Mouse (Mus musculus) ZHBTc4 (cell line): Measurements from ENCODE around the gene Abcd4.
A peak's percentile ranks its signal among the peaks of the same experiment; 100 is the strongest.

Source experiments
- DNase-seq: peaks from one replicate; pipeline ENCODE4 v3.0.0-alpha.2; 2011; ENCODE audit warnings: low read depth, low spot score

Abcd4 gene

DNA sequence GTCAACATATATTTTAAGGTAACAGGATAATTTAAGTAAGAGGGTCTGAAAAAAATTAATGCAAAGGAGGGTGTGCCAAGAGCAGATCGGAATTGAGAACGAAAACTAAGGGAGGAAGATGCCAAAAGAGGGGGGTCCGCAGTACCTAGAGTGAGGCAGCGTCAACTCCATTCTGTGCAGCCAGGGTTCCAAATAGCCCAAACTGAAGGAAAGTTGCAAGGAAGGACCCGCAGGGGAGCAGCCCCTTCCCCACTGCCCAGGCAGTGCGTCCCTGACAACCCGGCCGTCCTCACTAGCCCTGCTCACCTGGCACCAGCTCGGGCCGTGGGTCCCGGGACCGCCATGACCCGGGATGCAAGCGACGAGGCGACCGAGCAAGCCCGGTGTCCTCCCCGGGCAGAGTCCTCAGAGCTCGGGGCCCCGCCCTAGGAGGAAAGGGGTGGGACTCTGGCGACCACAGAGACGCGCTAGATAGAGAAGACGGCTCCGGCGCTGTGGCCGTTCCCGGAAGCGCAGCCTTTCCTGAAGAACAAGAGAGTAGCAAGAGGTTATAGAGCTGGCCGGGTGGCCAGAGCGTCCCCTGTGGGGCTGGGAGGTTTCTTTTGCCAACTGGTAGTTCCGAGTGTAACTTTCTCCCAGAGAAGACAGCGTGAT is at the start of gene Abcd4:
Gene Abcd4 (minus strand): TSS at position 437 of the 654 bp plus-strand sequence.
- DNase-seq = peak; percentile 97

DNA sequence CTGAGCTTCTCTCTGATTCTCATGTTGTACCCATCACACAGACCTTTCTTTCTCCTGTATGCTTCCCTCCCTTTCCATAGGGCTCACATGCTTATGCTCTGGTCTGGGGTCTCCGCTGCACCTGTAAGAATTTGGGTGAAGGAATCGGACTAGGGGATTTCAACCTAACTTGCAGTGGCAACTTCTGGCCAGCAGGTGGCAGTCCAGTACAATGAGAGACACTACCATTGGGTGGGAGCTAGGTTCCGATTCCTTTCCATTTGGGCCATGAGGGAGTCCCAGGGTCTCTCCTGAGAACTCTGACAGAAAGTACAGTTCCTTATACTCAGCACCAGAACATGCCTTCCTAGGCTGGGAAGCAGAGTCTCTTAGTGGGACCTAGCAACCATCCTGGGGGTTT is 36.7 kb upstream of the Abcd4 start:
- peak; percentile 67 for DNase-seq

DNA sequence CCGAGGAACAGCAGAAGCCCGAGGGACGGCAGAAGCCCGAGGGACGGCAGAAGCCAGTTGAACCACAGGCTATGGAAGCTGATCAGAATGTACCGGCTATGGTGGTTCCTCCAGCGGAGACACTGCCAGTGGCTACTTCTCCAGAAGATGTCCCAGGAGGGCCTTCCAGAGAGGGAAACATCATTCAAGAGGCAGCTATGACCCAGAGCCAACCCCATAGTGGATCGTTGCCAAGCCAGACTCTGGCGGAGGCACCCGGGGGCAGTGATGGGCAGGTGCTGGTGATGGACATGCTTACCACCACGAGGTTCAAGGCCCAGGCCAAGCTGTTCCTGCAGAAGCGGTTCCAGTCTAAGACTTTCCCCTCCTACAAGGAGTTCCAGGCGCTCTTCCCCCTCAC is 33.0 kb upstream of the Abcd4 start:
- DNase-seq = no peak

DNA sequence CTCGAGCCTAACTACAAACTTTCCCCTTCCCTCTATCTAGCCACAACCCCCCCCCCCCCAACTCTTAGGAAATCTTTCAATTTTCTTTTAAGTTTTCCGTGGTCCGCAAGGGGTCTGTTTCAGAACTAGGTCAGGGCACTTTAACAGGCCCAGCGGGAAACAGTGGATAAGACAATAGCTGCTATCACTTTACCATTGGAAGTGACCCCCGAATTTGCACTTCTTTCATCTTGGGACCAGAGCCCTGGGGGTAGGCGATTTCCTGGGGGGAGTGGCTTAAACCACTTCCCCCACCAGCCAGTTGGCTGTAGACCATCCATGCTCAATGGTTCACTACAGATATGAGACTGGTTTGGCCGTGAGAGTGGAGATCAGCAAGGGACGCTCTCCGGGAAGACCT is 23.4 kb upstream of the Abcd4 start, which contains the start of gene Vrtn:
Gene Vrtn (plus strand): TSS at position 366 of the 400 bp plus-strand sequence.
- peak; percentile 38 for DNase-seq

DNA sequence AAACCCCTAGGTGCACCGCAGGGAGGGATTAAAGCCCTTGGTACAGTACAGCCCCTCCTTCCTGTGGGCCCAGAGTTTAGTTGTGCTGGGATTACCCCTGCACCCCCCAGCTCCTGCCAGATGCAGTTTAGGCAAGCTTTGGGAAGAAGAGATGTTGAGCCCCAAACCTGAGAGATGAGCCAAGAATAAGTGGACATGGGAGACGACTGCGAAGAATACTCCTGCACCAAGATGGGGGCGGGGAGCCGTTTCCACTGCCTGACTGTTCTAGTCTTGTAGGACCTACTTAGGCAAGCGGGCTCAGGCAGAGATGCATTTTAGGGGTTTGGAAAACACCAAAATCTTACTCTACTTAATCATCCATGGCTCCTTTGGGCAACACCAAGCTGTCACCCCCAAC is 23.0 kb upstream of the Abcd4 start:
- DNase-seq = peak; percentile 25

DNA sequence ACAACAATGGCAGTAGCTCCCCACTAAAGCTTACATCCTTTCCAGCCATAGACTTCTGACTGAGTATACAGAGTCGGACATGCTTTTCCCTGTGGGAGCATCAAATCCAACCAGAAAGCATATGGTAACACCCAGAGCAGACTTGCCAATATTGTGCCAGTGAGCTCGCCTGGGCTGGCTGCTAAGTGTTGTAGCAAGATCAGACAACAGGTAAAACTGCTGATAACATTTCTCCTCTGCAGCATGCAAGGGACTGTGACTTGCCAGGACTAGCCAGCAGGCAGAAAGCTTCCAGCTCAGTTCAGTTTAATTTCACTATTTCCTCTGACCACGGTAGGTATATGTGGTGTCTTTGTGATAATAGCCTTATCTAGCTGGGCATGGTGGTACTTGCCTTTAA is 14.7 kb upstream of the Abcd4 start:
- DNase-seq = no peak

DNA sequence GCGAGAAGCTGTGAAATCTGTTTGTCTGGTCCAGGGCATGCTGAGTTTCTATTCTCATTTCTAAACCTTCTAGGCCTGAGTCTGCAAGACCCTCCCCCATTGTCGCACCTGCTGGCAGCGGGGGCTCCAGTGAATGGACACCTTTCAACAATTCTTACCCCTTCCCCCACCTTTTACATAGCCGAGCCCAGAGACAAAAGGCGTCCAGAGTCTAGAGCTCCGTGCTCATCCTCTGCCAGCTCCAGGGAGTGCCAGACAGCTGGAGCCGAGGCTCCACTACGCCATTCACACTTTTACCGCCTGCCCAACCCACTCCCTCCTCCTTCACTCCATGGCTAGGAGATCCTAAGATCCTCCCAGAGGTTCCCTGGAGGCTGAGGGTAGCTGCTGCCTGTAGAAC is 7.9 kb upstream of the Abcd4 start:
- DNase-seq = peak; percentile 85

DNA sequence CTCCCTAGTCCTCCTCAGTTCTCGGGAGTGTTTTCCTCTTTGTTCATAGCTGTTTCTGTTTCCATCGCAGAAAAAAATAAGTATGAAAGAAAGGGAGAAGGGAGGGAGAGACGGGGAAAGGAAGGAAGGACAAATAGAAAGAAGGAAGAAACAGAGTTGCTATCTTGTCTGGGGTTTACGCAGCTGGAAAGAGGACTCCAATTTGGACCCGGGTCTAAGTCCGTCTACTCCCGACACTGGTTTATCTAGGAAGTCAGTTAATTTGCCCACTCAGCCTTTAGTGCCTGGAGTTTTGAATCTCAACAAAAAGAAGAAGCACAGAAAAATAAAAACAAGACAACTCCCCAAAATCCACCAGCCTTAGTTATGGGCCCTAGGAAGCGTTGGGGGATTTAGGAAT is 7.4 kb upstream of the Abcd4 start:
- DNase-seq = no peak

DNA sequence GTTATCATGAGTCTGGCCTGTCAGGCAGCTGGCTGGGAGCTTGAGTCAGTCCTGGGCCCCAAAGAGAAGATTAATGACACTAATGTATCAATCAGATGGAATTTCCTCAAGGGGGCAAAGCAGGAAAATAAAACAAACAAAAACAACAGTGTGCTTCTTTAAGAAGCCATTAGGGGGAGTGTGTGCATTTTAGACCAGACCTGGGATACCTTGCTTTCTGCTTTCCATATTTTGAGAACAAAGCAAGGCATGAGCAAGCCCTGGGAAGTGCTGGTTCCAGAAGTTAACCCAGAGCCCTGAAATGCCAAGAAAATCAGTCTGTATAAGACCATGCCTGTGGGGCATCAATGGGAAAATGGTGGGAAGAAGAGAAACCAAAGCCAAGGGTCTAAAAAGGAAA is 3.8 kb upstream of the Abcd4 start:
- peak; percentile 50 for DNase-seq

DNA sequence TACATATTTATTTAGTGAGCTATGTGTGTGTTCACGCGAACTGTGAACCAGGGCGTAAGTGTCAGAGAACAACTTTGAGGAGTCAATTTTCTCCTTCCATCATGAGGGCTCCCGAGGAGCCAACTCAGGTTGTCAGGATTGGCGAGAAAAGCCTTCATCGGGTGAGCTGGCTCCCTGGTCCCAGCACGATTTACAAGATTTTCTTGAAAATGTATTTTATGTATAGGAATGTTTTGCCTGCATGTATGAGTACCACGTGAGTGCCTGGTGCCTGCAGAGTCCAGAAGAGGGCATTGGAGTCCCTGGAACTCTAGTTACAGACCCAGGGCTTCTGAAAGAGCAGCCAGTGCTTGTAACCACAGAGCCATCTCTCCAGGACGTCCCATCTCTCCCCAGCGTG is 450 bp upstream of the Abcd4 start:
- no peak for DNase-seq

DNA sequence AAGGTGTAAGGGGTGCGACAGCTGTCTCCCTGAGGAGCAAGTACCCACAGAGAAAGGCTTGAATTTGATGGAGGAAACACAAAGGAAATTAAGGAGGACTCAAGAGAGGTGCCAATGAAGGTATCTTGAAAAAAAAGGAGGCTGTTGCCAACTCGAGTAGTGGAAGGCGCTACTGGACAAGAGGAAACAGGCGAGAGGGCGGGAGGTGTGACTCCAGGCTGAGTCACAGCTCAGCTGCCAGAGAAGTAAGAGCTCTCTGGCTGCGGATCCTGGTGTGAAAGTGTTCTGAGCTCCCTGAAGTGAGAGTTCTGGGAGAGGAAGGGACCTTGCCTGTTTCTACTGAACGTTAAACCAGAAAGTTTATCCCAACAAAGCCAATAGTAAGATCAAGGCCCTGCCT is 2.7 kb downstream of the Abcd4 start:
- no peak for DNase-seq

DNA sequence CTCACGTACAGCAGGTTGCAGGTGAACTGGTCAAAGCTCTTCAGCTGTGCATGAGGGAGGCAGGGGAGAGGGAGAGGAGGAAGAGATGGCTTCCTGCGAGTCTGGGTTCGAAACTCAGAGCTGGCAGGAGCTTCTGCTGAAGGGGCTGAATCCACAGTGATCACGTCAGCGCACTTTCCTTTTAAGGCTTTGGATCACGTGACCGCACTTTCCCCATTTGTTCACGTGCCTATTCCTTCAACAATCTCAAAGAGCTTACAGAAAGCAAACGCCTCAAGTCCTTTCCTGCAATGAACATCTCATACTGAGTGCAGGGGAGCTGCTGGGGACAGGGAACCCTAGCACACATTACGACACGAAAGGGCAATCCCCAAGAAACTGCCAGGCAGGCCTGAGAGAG is 3.2 kb downstream of the Abcd4 start:
- peak; percentile 66 for DNase-seq

DNA sequence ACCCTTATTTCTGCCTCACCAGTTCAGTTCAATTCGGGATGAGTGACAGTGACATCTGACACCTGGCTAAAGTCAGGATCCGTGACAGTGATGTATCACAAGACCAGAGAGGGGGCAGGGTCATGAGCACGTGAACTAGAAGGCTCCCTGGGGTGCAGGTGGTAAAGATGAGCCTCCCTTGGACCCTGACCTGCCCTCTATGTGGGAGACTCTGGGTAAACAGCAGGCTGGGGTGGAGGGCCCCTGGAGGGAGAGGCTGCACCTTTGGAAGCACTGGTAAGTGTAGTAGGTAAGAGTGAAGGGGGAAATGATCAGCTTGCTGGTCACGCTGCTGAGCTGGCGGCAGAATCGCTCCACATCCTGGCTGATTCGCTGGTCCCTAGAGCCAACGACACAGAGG is 4.7 kb downstream of the Abcd4 start:
- peak; percentile 27 for DNase-seq

DNA sequence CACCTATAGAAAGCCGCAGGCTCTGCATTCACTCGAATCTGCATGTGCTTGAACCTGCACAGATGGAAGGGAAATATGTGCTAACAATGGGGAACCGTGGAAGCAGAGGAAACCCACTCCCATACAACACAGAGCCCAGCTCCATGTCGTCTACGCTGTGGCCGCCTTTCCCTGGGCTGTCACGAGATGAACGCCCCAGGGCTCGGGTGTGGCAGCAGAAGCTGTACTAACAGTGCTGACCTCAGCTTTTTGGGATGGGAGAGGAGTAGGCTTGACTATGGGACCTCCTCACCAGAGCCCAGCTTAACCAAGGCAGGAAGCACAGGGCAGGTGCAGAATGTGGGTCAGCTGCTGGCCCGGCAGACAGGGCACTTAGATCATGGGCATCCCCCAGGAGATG is 5.5 kb downstream of the Abcd4 start:
- peak; percentile 69 for DNase-seq

DNA sequence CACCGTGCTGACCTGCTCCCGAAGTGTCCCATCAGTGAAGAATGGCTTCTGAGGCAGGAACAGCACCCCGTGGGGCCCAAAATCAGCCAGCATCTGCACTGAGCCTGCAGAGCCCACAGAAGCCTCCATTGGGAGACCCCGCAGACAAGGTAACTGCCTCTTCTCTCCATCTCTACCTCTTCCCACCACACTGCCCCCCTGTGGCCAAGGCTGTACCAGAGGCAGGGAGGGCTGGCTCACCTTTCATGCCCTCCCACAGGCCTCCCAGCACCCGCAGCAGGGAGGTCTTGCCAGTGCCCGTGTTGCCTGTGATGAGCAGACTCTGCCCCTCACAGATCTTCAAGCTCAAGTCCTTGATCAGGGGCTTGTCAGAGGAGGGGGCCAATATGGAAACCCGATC is 11.4 kb downstream of the Abcd4 start:
- DNase-seq = peak; percentile 42

DNA sequence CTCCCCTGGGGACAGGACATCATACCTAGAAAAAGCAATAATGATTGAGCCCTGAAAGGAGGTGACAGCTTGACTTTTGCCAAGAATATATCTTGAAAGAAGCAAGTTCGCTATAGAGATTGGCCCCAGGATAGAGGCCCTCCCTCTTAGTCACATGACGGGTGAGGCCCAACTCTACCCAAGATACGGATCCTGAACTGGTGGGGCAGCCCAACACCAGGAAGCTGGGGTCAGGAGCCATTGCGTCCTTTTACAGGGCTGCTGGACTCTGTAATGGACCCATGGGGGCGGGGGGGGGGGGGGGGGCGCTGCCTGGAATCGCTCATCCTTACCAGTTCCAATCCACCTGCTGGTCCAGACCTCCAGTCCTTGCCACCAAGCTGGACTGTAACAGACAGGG is 13.2 kb downstream of the Abcd4 start:
- DNase-seq = no peak

DNA sequence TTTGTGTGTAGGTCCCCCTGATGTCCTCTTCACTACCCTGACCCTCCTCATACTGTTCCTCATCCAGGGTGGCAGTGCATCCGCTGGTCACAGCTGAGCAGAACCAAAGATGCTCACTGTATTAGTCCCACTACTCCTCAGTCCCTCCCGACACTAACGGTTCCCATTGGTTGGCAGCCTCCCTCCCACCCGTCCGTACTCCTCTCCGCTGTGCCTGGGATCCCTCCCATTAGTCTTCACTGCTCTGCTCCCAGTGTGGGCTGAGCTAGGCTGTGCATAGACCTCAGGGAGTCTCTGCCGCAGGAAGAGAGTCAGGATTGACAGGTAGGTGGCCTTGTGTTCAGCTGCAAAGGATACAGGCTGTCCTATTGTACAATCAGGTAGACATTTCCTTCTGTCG is 18.9 kb downstream of the Abcd4 start:
- no peak for DNase-seq

DNA sequence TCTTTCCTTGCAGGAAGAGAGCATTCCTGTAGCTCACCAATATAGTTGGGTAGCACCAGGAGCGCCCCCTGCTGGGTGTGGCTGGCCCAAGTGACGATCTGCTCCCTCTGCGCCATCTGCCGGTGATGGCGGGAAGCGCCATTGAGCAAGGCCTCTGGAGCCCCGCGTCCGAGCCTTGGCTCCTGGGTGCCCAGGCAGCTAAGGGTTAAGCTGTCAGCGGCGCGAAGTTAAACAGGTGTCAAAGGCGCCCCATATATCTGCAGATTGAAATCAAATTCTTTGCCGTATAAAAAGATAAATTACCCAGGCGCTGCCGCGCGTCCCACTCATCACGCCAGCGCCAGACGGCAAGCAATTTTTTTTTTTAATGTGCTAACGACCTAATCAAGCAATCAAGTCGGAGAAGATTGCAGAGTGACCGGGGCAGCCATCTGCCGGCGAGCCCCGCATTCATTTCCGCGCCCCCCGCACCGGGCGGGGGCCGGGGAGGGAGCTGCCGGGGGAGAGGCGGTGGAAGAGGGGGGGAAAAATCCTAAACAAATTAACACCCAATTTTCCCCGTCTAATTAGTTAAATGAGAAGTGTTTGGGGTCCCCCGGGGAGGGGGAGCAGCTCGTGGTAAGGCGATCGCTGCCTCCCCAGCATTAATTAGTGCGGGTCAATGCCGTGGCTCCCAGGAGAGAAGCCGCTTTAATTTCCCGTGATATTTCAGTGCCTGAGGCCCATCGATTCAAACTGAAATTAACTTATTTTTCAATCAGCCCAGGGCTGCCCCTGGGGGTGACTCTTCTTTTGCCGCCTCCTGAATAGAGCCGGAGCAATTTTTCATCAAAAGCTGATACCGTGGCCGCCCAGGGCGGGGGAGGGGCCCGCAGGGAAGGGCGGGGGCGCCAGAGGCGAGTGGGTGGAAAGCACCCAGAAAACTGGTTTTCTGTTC is 27.1 kb downstream of the Abcd4 start:
- peak; percentile 95 for DNase-seq

DNA sequence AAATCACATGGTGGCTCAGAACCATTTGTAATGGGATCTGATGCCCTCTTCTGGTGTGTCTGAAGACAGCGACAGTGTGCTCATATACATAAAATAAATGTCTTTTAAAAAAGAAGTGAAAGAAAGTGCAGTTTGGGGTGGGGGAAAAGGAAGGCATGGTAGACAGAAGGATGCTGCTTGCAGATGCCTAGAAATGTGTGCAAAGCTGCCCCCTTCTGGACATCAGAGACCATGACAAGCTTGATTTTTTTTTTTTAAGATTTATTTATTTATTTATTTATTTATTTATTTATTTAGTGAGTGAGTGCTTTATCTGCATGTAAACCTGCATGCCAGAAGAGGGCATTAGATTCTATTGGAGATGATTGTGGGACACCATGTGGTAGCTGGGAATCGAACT is 35.9 kb downstream of the Abcd4 start:
- DNase-seq = no peak

DNA sequence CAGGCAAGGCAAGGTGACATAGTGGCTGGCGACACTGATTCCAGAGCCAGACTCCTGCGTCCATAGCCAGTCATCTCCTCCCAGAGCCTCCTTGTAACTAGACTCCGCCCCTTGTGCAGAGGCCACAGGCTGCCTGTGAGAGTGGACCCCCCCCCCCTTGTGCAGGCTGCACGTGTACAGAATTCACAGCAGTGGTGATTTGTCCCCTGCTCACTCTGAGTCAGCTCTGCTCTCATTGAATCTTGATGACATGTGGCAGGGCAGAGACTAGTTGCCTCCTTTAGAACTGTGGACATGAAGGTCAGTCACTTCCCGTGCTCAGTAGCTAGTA is 38.8 kb downstream of the Abcd4 start:
- no peak for DNase-seq

DNA sequence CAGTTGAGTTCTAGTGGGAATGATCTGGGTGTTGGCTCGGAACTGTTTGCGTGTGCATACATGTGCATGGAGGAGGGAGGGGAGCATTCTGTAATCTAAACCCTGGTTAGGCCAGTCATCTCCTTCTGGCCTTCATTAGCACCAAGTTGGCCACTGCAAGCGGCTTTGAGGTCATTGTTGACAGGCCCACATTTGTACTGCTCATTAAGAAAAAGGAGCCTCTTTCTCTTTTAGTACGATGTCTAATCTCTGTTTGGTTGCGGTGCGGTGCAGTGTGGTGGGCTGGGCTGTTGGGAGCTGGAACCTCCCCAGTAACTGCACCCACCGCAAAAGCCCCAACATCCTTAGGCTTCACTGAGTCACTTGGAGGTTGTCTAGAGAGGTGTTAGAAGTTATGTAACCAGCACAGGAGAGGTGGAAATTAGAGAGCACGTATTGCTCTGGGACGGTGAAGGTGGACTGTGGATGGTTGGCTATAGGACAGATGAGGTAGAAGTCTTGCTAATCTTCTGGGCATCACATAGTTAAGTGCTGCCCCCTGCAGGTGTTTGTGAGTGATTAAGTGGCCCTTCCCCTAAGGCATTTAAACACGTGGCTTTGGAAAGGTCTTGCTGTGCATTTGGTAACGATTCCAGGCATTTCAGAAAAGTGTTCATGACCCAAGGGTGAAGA is 39.3 kb downstream of the Abcd4 start:
- no peak for DNase-seq

DNA sequence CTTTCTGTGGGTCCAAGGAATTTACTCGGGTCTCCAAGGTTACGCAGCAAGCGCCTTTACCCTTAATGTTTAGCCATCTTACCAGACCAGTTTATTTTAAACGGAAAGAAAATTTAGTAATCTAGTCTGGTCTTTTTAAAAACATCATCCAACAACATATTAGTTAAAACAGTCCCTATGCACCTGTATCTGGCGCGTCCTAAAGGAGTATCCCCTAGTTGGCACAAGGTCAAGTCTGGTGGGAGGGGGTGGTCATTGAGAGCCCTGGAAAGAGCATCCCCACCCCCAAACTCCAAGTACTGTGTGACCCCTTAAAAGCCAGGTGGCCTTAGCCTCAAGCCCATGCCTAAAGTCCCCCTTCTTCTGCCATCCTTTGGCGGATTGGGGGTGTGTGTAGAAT is 44.1 kb downstream of the Abcd4 start:
- no peak for DNase-seq

DNA sequence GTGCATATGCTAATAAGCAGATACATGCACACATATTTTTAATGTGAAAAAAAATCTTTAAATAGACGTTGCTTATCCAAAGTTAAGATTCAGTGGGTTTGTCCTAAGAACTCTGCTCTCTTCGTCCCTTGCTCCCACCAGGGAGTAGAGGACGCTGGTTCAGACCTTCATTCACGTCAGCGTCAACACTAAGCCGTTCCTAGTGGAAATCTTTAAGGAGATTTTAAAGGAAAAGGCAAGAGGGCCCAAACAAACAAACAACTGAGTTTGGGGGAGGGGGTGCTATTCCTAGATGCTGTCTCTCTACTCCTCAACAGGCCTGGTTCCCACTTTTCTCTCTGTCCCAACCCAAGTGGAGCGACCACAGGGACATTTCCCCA is 44.9 kb downstream of the Abcd4 start:
- DNase-seq = no peak
